Mouse (Mus musculus) adipose tissue, adult 10 weeks (tissue): ENCODE results near the gene Mkrn2os. TPM values are rescaled to one million over a fixed set of nuclear protein-coding genes. Genes with fewer than 3 reads are reported as not detected.

Experiments
- polyA plus RNA-seq: library from polyadenylated mRNA; stranded (reverse); fragments of 350-450 nt; fragmentation: Illumina TruSeq; extraction: RNeasy Lipid Tissue Mini Kit (QIAGEN cat#74804); gene quantifications from one replicate; pipeline ENCODE4 v1.2.3, GENCODE M21; 2014; ENCODE audit warnings: low read depth, low replicate concordance

Mkrn2os gene
- polyA plus RNA-seq: 2.0 TPM

GRCm38 (mm10) chr6:115592458-115592857, at the start of gene Mkrn2os:
TSS of gene Mkrn2os (minus strand) at chr6:115592576.

GRCm38 (mm10) chr6:115601715-115602523, 9.5 kb upstream of the Mkrn2os start, which contains the start of gene Mkrn2:
TSS of gene Mkrn2 (plus strand) at chr6:115601902.

GRCm38 (mm10) chr6:115544442-115544970, 47.9 kb downstream of the Mkrn2os start, which contains the start of gene Tsen2:
TSS of gene Tsen2 (plus strand) at chr6:115544664.

Other genes starting within 250 kb of the Mkrn2os start
- gene Pparg, start 231.6 kb downstream of the Mkrn2os start, polyA plus RNA-seq: 72.4 TPM
- gene Tsen2, start 47.9 kb downstream of the Mkrn2os start, polyA plus RNA-seq: 8.3 TPM
- gene Mkrn2, start 9.3 kb upstream of the Mkrn2os start, polyA plus RNA-seq: 16.9 TPM
- gene Raf1, start 84.1 kb upstream of the Mkrn2os start, polyA plus RNA-seq: 70.2 TPM
- gene Tmem40, start 169.8 kb upstream of the Mkrn2os start, polyA plus RNA-seq: 3.1 TPM
- gene Cand2, start 182.0 kb upstream of the Mkrn2os start, polyA plus RNA-seq: 5.4 TPM
- 1,816 TPM for gene Rpl32, start 216.2 kb upstream of the Mkrn2os start, polyA plus RNA-seq
- 3.9 TPM for gene Efcab12, start 245.8 kb upstream of the Mkrn2os start, polyA plus RNA-seq